Mouse (Mus musculus): ENCODE measurements around the gene Nphs1. TPM values are rescaled to one million over a fixed set of nuclear protein-coding genes. Genes with fewer than 3 reads are reported as not detected.

The Nphs1 gene
- total and polyA plus RNA-seq, 2 experiments, result not detected

DNA sequence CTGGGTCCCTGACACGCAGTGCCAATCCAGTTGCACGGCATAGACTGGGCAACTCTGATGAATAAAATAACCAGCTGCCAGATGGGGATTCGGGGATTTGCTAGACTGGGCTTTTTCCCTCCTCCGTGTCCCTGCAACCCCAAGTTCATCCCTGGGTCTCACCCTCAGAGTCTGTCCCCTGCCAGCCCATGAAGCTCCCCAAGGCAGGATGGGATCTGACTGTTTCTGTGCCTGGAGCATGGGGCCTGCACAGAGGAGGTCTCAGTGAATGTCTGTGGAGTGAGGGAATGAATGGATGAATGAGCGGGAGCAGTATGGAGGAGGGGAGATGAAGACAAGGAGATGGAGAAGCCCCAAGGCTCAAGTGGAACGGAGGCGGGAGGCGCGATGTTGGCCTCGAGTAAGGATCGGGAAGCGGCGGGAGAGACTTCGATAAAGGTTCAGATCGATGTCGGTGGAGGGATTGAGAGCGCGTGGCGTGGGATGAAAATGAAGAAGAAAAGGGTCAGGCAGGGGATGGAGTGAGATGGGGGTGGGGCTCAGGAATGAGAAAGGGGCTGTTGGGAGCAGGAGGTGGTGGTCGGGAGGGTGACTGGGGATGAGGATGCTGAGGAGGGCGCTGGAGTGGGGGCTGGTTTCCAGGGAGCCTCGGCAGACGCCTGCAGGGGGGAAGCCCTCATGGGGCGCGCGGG is 76.0 kb downstream of the Nphs1 start:
- Histone ChIP-seq H3K27ac (replicated peaks; ENCODE audit: insufficient read depth, low read depth, low read length) (no peak overlapping the region), H3K4me3 (ENCODE audit: insufficient read depth, low read depth, low read length) (peak overlapping the region; percentile 66; the same call in 1 of the 2 replicates), H3K4me1 (ENCODE audit: control insufficient read depth, insufficient read depth, low read length) (no peaks in the 10 kb centered on the region), H3K79me2 (ENCODE audit: control insufficient read depth, insufficient read depth, low read length) (no peaks in the 10 kb centered on the region), H3K27me3 (ENCODE audit: control insufficient read depth, insufficient read depth, low read length) (no peaks in the 10 kb centered on the region), H3K9ac (ENCODE audit: low read depth, low read length) (peak overlapping the region; percentile 59; the same call in 1 of the 2 replicates), H3K36me3 (ENCODE audit: control insufficient read depth, insufficient read depth, low read length) (no peaks in the 10 kb centered on the region)
- 24% methylated on average over 26 of the region's 26 CpGs for whole genome bisulfite sequencing
- TF ChIP-seq POLR2A (IDR thresholded peaks at IDR 0.05; ENCODE audit: extremely low read depth, insufficient read depth, low read length), result no peak
- no peak for TF ChIP-seq CTCF (IDR thresholded peaks at IDR 0.05; ENCODE audit: low read depth, low read length)
- DNase-seq (ENCODE audit: extremely low read depth, low read depth, low spot score), result no peak

DNA sequence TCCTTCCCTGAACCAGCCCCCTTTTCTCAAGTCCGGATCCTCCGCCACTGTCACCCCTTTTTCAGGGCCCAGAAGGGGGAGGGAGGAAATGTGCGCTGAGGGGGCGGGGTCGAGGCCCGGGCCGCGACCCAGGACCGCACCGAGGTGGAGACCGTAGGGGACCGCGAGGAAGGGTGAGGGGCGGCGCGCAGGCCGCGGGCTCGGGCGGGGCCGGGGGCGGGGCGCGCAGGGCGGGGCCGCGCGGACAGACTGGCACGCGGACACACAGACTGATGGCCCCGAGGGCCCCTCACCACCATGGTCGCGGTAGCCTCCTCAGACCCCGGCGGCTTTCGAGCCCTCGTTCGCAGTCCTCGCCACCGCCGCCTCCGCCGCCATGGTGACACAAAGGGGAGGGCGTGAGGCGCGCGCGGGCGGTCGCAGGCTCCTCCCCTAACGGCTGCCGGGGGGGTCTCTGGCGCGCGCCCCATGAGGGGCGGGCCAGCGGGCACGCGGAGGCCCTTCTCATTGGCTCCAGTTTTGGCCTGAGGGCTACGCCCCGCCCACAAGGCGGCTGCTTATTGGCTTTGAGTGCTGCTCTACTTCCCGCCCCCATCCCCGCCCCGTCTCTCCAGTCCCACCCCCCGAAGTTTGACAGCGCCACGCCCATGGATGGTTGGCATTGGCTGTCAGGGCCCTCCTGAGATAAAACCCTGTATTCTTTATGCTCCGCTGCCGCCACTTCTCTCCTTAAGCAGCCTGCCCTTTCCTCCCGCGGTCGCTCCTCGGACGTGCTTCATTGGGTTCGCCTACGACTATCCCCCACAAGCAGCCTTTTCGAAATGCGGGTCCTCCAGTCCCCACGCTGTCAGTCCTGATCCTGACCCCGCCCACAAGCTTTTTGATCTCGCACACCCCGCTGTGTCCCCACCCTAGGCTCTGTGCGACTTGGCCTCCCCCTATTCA is 76.8 kb downstream of the Nphs1 start, which contains the start of gene Arhgap33:
TSS of gene Arhgap33 (minus strand) at position 428 of the 945 bp plus-strand sequence.
- DNase-seq (ENCODE audit: extremely low read depth, low read depth, low spot score), result peak; percentile 72
- TF ChIP-seq CTCF (IDR thresholded peaks at IDR 0.05; ENCODE audit: low read depth, low read length), result no peak
- no peak for TF ChIP-seq POLR2A (IDR thresholded peaks at IDR 0.05; ENCODE audit: extremely low read depth, insufficient read depth, low read length)

More for the DNA sequence above, 76.8 kb downstream of the Nphs1 start, which contains the start of gene Arhgap33:
- H3K36me3 ChIP-seq (ENCODE audit: control insufficient read depth, insufficient read depth, low read length), result no peaks in the 10 kb centered on the region
- H3K9ac ChIP-seq (ENCODE audit: low read depth, low read length), result peak within 1 kb of the TSS; percentile 59
- no peak within 1 kb of the TSS for H3K27ac ChIP-seq (replicated peaks; ENCODE audit: insufficient read depth, low read depth, low read length)
- H3K27me3 ChIP-seq (ENCODE audit: control insufficient read depth, insufficient read depth, low read length), result no peaks in the 10 kb centered on the region
- peak within 1 kb of the TSS; percentile 66 for H3K4me3 ChIP-seq (ENCODE audit: insufficient read depth, low read depth, low read length)
- H3K79me2 ChIP-seq (ENCODE audit: control insufficient read depth, insufficient read depth, low read length), result no peaks in the 10 kb centered on the region
- WGBS, result 1% methylated on average over 79 of the region's 84 CpGs
- H3K4me1 ChIP-seq (ENCODE audit: control insufficient read depth, insufficient read depth, low read length), result no peaks in the 10 kb centered on the region

Other genes starting within 250 kb of the Nphs1 start
Only the 30 nearest of the 34 such genes appear.
- gene Thap8, start 178.2 kb upstream of the Nphs1 start, total RNA-seq (2014; rRNA removed), result not detected in 2 replicates
- gene Thap8, start 178.2 kb upstream of the Nphs1 start, polyA plus RNA-seq (2012; rRNA removed), result not detected in 2 replicates
- 0.55 and 0.81 TPM in 2 replicates for gene Wdr62, start 177.9 kb upstream of the Nphs1 start, total RNA-seq (2014; rRNA removed)
- 4.8 and 5.9 TPM in 2 replicates for gene Wdr62, start 177.9 kb upstream of the Nphs1 start, polyA plus RNA-seq (2012; rRNA removed)
- gene Clip3, start 166.6 kb upstream of the Nphs1 start, total RNA-seq (2014; rRNA removed), result 0.18 and 0.54 TPM in 2 replicates
- 0.24 and 0.80 TPM in 2 replicates for gene Clip3, start 166.6 kb upstream of the Nphs1 start, polyA plus RNA-seq (2012; rRNA removed)
- gene Alkbh6, start 149.6 kb upstream of the Nphs1 start, total RNA-seq (2014; rRNA removed), result 15.0 and 16.8 TPM in 2 replicates
- 38.7 and 51.4 TPM in 2 replicates for gene Alkbh6, start 149.6 kb upstream of the Nphs1 start, polyA plus RNA-seq (2012; rRNA removed)
- 1.7 and 3.5 TPM in 2 replicates for gene Syne4, start 143.5 kb upstream of the Nphs1 start, total RNA-seq (2014; rRNA removed)
- gene Syne4, start 143.5 kb upstream of the Nphs1 start, polyA plus RNA-seq (2012; rRNA removed), result 2.2 and 4.9 TPM in 2 replicates
- gene E130208F15Rik, start 136.6 kb upstream of the Nphs1 start, total RNA-seq (2014; rRNA removed), result 0.18 and 0.34 TPM in 2 replicates
- 0.06 and 0.39 TPM in 2 replicates for gene E130208F15Rik, start 136.6 kb upstream of the Nphs1 start, polyA plus RNA-seq (2012; rRNA removed)
- 4.0 and 4.4 TPM in 2 replicates for gene Sdhaf1, start 134.4 kb upstream of the Nphs1 start, total RNA-seq (2014; rRNA removed)
- 15.8 and 16.2 TPM in 2 replicates for gene Sdhaf1, start 134.4 kb upstream of the Nphs1 start, polyA plus RNA-seq (2012; rRNA removed)
- 0.74 and 1.7 TPM in 2 replicates for gene Lrfn3, start 95.5 kb upstream of the Nphs1 start, total RNA-seq (2014; rRNA removed)
- gene Lrfn3, start 95.5 kb upstream of the Nphs1 start, polyA plus RNA-seq (2012; rRNA removed), result 12.9 and 22.2 TPM in 2 replicates
- 46.1 and 57.6 TPM in 2 replicates for gene Tyrobp, start 44.6 kb upstream of the Nphs1 start, total RNA-seq (2014; rRNA removed)
- 48.1 and 86.4 TPM in 2 replicates for gene Tyrobp, start 44.6 kb upstream of the Nphs1 start, polyA plus RNA-seq (2012; rRNA removed)
- gene Hcst, start 38.5 kb upstream of the Nphs1 start, total RNA-seq (2014; rRNA removed), result 1.9 and 2.1 TPM in 2 replicates
- gene Hcst, start 38.5 kb upstream of the Nphs1 start, polyA plus RNA-seq (2012; rRNA removed), result 3.3 and 5.0 TPM in 2 replicates
- 0.55 and 1.0 TPM in 2 replicates for gene Nfkbid, start 36.6 kb upstream of the Nphs1 start, total RNA-seq (2014; rRNA removed)
- 0.52 and 0.92 TPM in 2 replicates for gene Nfkbid, start 36.6 kb upstream of the Nphs1 start, polyA plus RNA-seq (2012; rRNA removed)
- 0.18 and 0.74 TPM in 2 replicates for gene Aplp1, start 12.8 kb upstream of the Nphs1 start, total RNA-seq (2014; rRNA removed)
- 0.65 and 0.70 TPM in 2 replicates for gene Aplp1, start 12.8 kb upstream of the Nphs1 start, polyA plus RNA-seq (2012; rRNA removed)
- gene Kirrel2, start 625 bp upstream of the Nphs1 start, total RNA-seq (2014; rRNA removed), result not detected in 2 replicates
- gene Kirrel2, start 625 bp upstream of the Nphs1 start, polyA plus RNA-seq (2012; rRNA removed), result not detected in 2 replicates
- gene Prodh2, start 35.3 kb downstream of the Nphs1 start, total RNA-seq (2014; rRNA removed), result 220 and 232 TPM in 2 replicates
- gene Prodh2, start 35.3 kb downstream of the Nphs1 start, polyA plus RNA-seq (2012; rRNA removed), result 416 and 432 TPM in 2 replicates
- 0.07 and 0.37 TPM in 2 replicates for gene Arhgap33, start 76.7 kb downstream of the Nphs1 start, total RNA-seq (2014; rRNA removed)
- gene Arhgap33, start 76.7 kb downstream of the Nphs1 start, polyA plus RNA-seq (2012; rRNA removed), result 0.72 and 1.2 TPM in 2 replicates
- gene Hspb6, start 93.9 kb downstream of the Nphs1 start, total RNA-seq (2014; rRNA removed), result 2.2 and 2.5 TPM in 2 replicates
- 22.5 and 29.2 TPM in 2 replicates for gene Hspb6, start 93.9 kb downstream of the Nphs1 start, polyA plus RNA-seq (2012; rRNA removed)
- 1.6 and 2.3 TPM in 2 replicates for gene Proser3, start 94.0 kb downstream of the Nphs1 start, total RNA-seq (2014; rRNA removed)
- gene Proser3, start 94.0 kb downstream of the Nphs1 start, polyA plus RNA-seq (2012; rRNA removed), result 3.2 and 4.5 TPM in 2 replicates
- 2.7 and 4.0 TPM in 2 replicates for gene Lin37, start 101.5 kb downstream of the Nphs1 start, total RNA-seq (2014; rRNA removed)
- 18.8 and 22.4 TPM in 2 replicates for gene Lin37, start 101.5 kb downstream of the Nphs1 start, polyA plus RNA-seq (2012; rRNA removed)
- gene U2af1l4, start 105.0 kb downstream of the Nphs1 start, total RNA-seq (2014; rRNA removed), result 12.4 and 16.2 TPM in 2 replicates
- gene U2af1l4, start 105.0 kb downstream of the Nphs1 start, polyA plus RNA-seq (2012; rRNA removed), result 31.3 and 34.6 TPM in 2 replicates
- gene Gm49396, start 105.0 kb downstream of the Nphs1 start, total RNA-seq (2014; rRNA removed), result 1.9 and 2.8 TPM in 2 replicates
- gene Gm49396, start 105.0 kb downstream of the Nphs1 start, polyA plus RNA-seq (2012; rRNA removed), result 0.70 and 0.91 TPM in 2 replicates
- gene Psenen, start 105.3 kb downstream of the Nphs1 start, total RNA-seq (2014; rRNA removed), result 34.9 and 38.0 TPM in 2 replicates
- gene Psenen, start 105.3 kb downstream of the Nphs1 start, polyA plus RNA-seq (2012; rRNA removed), result 126 and 149 TPM in 2 replicates
- gene Igflr1, start 107.1 kb downstream of the Nphs1 start, total RNA-seq (2014; rRNA removed), result 0.55 TPM in 1 of 2 replicates, not detected in the other
- gene Igflr1, start 107.1 kb downstream of the Nphs1 start, polyA plus RNA-seq (2012; rRNA removed), result 2.3 and 4.2 TPM in 2 replicates
- gene Kmt2b, start 130.4 kb downstream of the Nphs1 start, total RNA-seq (2014; rRNA removed), result 3.4 and 5.0 TPM in 2 replicates
- gene Kmt2b, start 130.4 kb downstream of the Nphs1 start, polyA plus RNA-seq (2012; rRNA removed), result 12.1 and 19.2 TPM in 2 replicates
- 0.18 and 0.87 TPM in 2 replicates for gene Zbtb32, start 140.6 kb downstream of the Nphs1 start, total RNA-seq (2014; rRNA removed)
- 0.58 and 0.61 TPM in 2 replicates for gene Zbtb32, start 140.6 kb downstream of the Nphs1 start, polyA plus RNA-seq (2012; rRNA removed)
- gene Upk1a, start 154.5 kb downstream of the Nphs1 start, total RNA-seq (2014; rRNA removed), result not detected in 2 replicates
- 0.23 and 0.54 TPM in 2 replicates for gene Upk1a, start 154.5 kb downstream of the Nphs1 start, polyA plus RNA-seq (2012; rRNA removed)
- gene Cox6b1, start 167.8 kb downstream of the Nphs1 start, total RNA-seq (2014; rRNA removed), result 640 and 781 TPM in 2 replicates
- gene Cox6b1, start 167.8 kb downstream of the Nphs1 start, polyA plus RNA-seq (2012; rRNA removed), result 399 and 416 TPM in 2 replicates
- 0.18 TPM in 1 of 2 replicates, not detected in the other for gene Etv2, start 177.5 kb downstream of the Nphs1 start, total RNA-seq (2014; rRNA removed)
- gene Etv2, start 177.5 kb downstream of the Nphs1 start, polyA plus RNA-seq (2012; rRNA removed), result not detected in 2 replicates
- 17.1 and 20.7 TPM in 2 replicates for gene Rbm42, start 192.0 kb downstream of the Nphs1 start, total RNA-seq (2014; rRNA removed)
- 35.8 and 36.7 TPM in 2 replicates for gene Rbm42, start 192.0 kb downstream of the Nphs1 start, polyA plus RNA-seq (2012; rRNA removed)
- gene Haus5, start 206.7 kb downstream of the Nphs1 start, total RNA-seq (2014; rRNA removed), result 4.6 and 4.7 TPM in 2 replicates
- 3.7 and 5.3 TPM in 2 replicates for gene Haus5, start 206.7 kb downstream of the Nphs1 start, polyA plus RNA-seq (2012; rRNA removed)
- gene Pmis2, start 213.3 kb downstream of the Nphs1 start, total RNA-seq (2014; rRNA removed), result not detected in 2 replicates
- gene Pmis2, start 213.3 kb downstream of the Nphs1 start, polyA plus RNA-seq (2012; rRNA removed), result not detected in 2 replicates